Comparison of ENCODE assay signal across 31 mouse cellular contexts in genomic region chr13:9361457-9361856, GRCm38 (mm10).
DNase-seq lines count a peak whose midpoint lies in the region; ATAC-seq and TF ChIP-seq lines count a peak whose summit lies in the region.
"Had no signal": no experiment of that assay in that cellular context is flagged by ENCODE, and none has a peak within 500 bp of the region (broad histone marks: within the 10 kb centered on the region; RNA-seq: fewer than 3 reads in every experiment).

No protein-coding gene starts in this region.

- H3K4me3 ChIP-seq in midbrain, postnatal 0 days (ENCODE audit: low read depth, low read length): no peak overlapping the region
- H3K4me3 ChIP-seq in midbrain, embryonic 10.5 days: no peak overlapping the region
- H3K4me3 ChIP-seq: forebrain, embryonic 10.5 days; hindbrain, embryonic 13.5 days; layer of hippocampus, adult 2 months; left cerebral cortex, adult 2 months; limb, embryonic 13.5 days; liver, embryonic 12.5 days; midbrain, embryonic 15.5 days had no signal

- TF ChIP-seq POLR2A in brain, embryonic 14.5 days (IDR thresholded peaks at IDR 0.05; ENCODE audit: borderline replicate concordance, extremely low read depth, insufficient read depth, insufficient read length, poor library complexity, severe bottlenecking): no peak

- DNase-seq in frontal cortex, postnatal 14 days (ENCODE audit: low spot score in 2 of 2): no peak
- DNase-seq in midbrain, postnatal 0 days (ENCODE audit: low spot score): peak; percentile 22
- no peak for DNase-seq in midbrain, embryonic 10.5 days (ENCODE audit: low spot score)
- DNase-seq in brain, embryonic 14.5 days (ENCODE audit: low read depth): peak; percentile 47
- DNase-seq in urinary bladder, adult 2 months (ENCODE audit: low spot score): no peak
- DNase-seq: adrenal gland, postnatal 10 days; B cell, adult 2 months; cerebellum, postnatal 25 days; gastrocnemius, postnatal 14 days; heart, adult 18-20 months; heart, postnatal 36 days; kidney, postnatal 36 days; liver, postnatal 0 days; lung, postnatal 10 days; right cerebral cortex, adult 18-20 months; spleen, adult 18-20 months; thymus, adult 2 months; thymus, postnatal 36 days had no signal

- no peak for TF ChIP-seq CTCF in midbrain, postnatal 0 days (IDR thresholded peaks at IDR 0.05)
- TF ChIP-seq CTCF in brain, embryonic 14.5 days (IDR thresholded peaks at IDR 0.05; ENCODE audit: borderline replicate concordance, extremely low read depth, insufficient read depth, insufficient read length): no peak

- WGBS in midbrain, postnatal 0 days: 72% methylated on average over 2 of the region's 2 CpGs
- WGBS in midbrain, embryonic 10.5 days: 96% methylated on average over 2 of the region's 2 CpGs

- peak; percentile 95 for ATAC-seq in frontal cortex, adult (ENCODE audit: low TSS enrichment)
- ATAC-seq in midbrain, postnatal 0 days (ENCODE audit: low FRiP score): no peak
- no peak for ATAC-seq in megakaryocyte, adult 5-6 weeks (ENCODE audit: poor library complexity, severe bottlenecking)
- ATAC-seq: forebrain, embryonic 16.5 days; intestine, postnatal 0 days; liver, embryonic 12.5 days; liver, postnatal 0 days; midbrain, embryonic 15.5 days had no signal

- no peaks in the 10 kb centered on the region for H3K4me1 ChIP-seq in midbrain, postnatal 0 days (ENCODE audit: insufficient read depth, low read length)
- H3K4me1 ChIP-seq in midbrain, embryonic 10.5 days: no peaks in the 10 kb centered on the region
- H3K4me1 ChIP-seq: forebrain, embryonic 10.5 days; limb, embryonic 13.5 days; liver, embryonic 12.5 days; midbrain, embryonic 15.5 days had no signal

- no peak overlapping the region for H3K9ac ChIP-seq in midbrain, postnatal 0 days (replicated peaks; ENCODE audit: low read length, poor library complexity, severe bottlenecking)
- H3K9ac ChIP-seq: hindbrain, embryonic 13.5 days; limb, embryonic 13.5 days; liver, embryonic 12.5 days; liver, postnatal 0 days; midbrain, embryonic 15.5 days had no signal

- no peak overlapping the region for H3K4me2 ChIP-seq in midbrain, postnatal 0 days (ENCODE audit: low read depth, low read length, poor library complexity, severe bottlenecking)
- H3K4me2 ChIP-seq: heart, embryonic 11.5 days; hindbrain, embryonic 13.5 days; limb, embryonic 13.5 days; liver, embryonic 12.5 days; midbrain, embryonic 15.5 days had no signal

- H3K9me3 ChIP-seq in midbrain, postnatal 0 days (ENCODE audit: low read length): no peaks in the 10 kb centered on the region
- H3K9me3 ChIP-seq in midbrain, embryonic 10.5 days (replicated peaks): no peaks in the 10 kb centered on the region
- H3K9me3 ChIP-seq: forebrain, embryonic 10.5 days; hindbrain, embryonic 13.5 days; limb, embryonic 13.5 days; liver, embryonic 12.5 days; midbrain, embryonic 15.5 days had no signal

- no peak overlapping the region for H3K27ac ChIP-seq in midbrain, postnatal 0 days (ENCODE audit: low read depth, low read length)
- no peak overlapping the region for H3K27ac ChIP-seq in midbrain, embryonic 10.5 days (replicated peaks)
- H3K27ac ChIP-seq: forebrain, embryonic 10.5 days; hindbrain, embryonic 13.5 days; layer of hippocampus, adult 2 months; left cerebral cortex, adult 2 months; limb, embryonic 13.5 days; liver, embryonic 12.5 days; macrophage; midbrain, embryonic 15.5 days had no signal

- H3K36me3 ChIP-seq in midbrain, postnatal 0 days (ENCODE audit: insufficient read depth, low read length): no peaks in the 10 kb centered on the region
- no peaks in the 10 kb centered on the region for H3K36me3 ChIP-seq in midbrain, embryonic 10.5 days
- H3K36me3 ChIP-seq: forebrain, embryonic 10.5 days; hindbrain, embryonic 13.5 days; limb, embryonic 13.5 days; liver, embryonic 12.5 days; midbrain, embryonic 15.5 days had no signal

- no peaks in the 10 kb centered on the region for H3K27me3 ChIP-seq in midbrain, postnatal 0 days (ENCODE audit: insufficient read depth, low read length)
- H3K27me3 ChIP-seq in midbrain, embryonic 10.5 days (ENCODE audit: low read depth, poor library complexity, severe bottlenecking): no peaks in the 10 kb centered on the region
- H3K27me3 ChIP-seq: hindbrain, embryonic 13.5 days; limb, embryonic 13.5 days; liver, embryonic 12.5 days; midbrain, embryonic 15.5 days had no signal

Comparison
In these comparisons a context has a peak if more than half of its experiments do, and no peak if none do; other contexts are left out.
1. DNase-seq: peak in midbrain, postnatal 0 days (single experiment) and brain, embryonic 14.5 days (single experiment); none in frontal cortex, postnatal 14 days (0 of 2), midbrain, embryonic 10.5 days (single experiment) and urinary bladder, adult 2 months (single experiment).